Comparison of ENCODE assay signal across 15 mouse cellular contexts in the genomic region with DNA sequence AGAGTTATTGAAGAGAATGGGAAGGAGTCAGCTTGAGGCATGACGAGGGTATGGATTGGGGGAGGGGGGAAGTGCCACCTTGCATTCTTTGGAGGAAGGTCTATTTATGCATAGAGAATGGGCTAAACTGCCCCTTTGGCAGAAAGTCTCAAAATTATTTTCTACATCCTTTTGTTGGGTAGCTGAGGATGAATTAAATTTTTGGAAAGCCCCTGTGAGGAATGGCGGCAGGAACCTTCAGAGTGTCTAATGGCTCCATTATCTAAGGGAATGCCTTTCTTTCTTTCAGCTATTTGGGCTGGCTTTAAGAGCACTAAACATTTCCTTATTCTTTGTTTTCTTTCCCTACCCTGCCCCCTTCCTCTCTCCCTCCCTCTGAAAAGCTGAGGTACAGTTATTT. TPM values are rescaled to one million over a fixed set of nuclear protein-coding genes. Genes with fewer than 3 reads are reported as not detected.
DNase-seq lines count a peak whose midpoint lies in the region; ATAC-seq and TF ChIP-seq lines count a peak whose summit lies in the region.
"Had no signal": no experiment of that assay in that cellular context is flagged by ENCODE, and none has a peak within 500 bp of the region (broad histone marks: within the 10 kb centered on the region; RNA-seq: fewer than 3 reads in every experiment).

No protein-coding gene starts in this region.

- H3K27ac ChIP-seq in embryonic facial prominence, embryonic 11.5 days (replicated peaks; ENCODE audit: low read depth, low read length) = no peak overlapping the region
- H3K27ac ChIP-seq in hindbrain, embryonic 14.5 days = peak overlapping the region; percentile 81
- H3K27ac ChIP-seq in midbrain, embryonic 16.5 days (ENCODE audit: low read length) = peak overlapping the region; percentile 64; the same call in 1 of the 2 replicates
- H3K27ac ChIP-seq in lung, postnatal 0 days (ENCODE audit: low read length) = no peak overlapping the region
- H3K27ac ChIP-seq: liver, embryonic 15.5 days had no signal

- H3K9ac ChIP-seq in embryonic facial prominence, embryonic 11.5 days (replicated peaks; ENCODE audit: low read length) = peak overlapping the region; percentile 18; the same call in 1 of the 2 replicates
- peak overlapping the region; percentile 85 for H3K9ac ChIP-seq in hindbrain, embryonic 14.5 days
- peak overlapping the region; percentile 42; the same call in 1 of the 2 replicates for H3K9ac ChIP-seq in midbrain, embryonic 16.5 days (ENCODE audit: low read depth, low read length)
- no peak overlapping the region for H3K9ac ChIP-seq in lung, postnatal 0 days (replicated peaks; ENCODE audit: low read depth)
- H3K9ac ChIP-seq: liver, embryonic 15.5 days had no signal

- TF ChIP-seq CTCF in brain, embryonic 14.5 days (IDR thresholded peaks at IDR 0.05; ENCODE audit: borderline replicate concordance, extremely low read depth, insufficient read depth, insufficient read length) = no peak
- TF ChIP-seq CTCF in lung, postnatal 0 days (IDR thresholded peaks at IDR 0.05) = no peak

- H3K9me3 ChIP-seq in embryonic facial prominence, embryonic 11.5 days (replicated peaks; ENCODE audit: control insufficient read depth, low read length) = no peaks in the 10 kb centered on the region
- H3K9me3 ChIP-seq in hindbrain, embryonic 14.5 days (ENCODE audit: control insufficient read depth, low read length) = no peaks in the 10 kb centered on the region
- no peaks in the 10 kb centered on the region for H3K9me3 ChIP-seq in midbrain, embryonic 16.5 days (replicated peaks; ENCODE audit: control insufficient read depth, low read length, poor library complexity, severe bottlenecking)
- H3K9me3 ChIP-seq in lung, postnatal 0 days (ENCODE audit: low read length) = no peaks in the 10 kb centered on the region
- H3K9me3 ChIP-seq: liver, embryonic 15.5 days had no signal

- H3K36me3 ChIP-seq in embryonic facial prominence, embryonic 11.5 days (replicated peaks; ENCODE audit: control insufficient read depth, insufficient read depth, low read depth, low read length) = no peaks in the 10 kb centered on the region
- H3K36me3 ChIP-seq in hindbrain, embryonic 14.5 days (replicated peaks; ENCODE audit: control insufficient read depth, insufficient read depth) = no peaks in the 10 kb centered on the region; the same call in 1 of the 2 replicates
- no peaks in the 10 kb centered on the region for H3K36me3 ChIP-seq in midbrain, embryonic 16.5 days (ENCODE audit: control insufficient read depth, insufficient read depth, low read length)
- no peaks in the 10 kb centered on the region for H3K36me3 ChIP-seq in lung, postnatal 0 days (ENCODE audit: insufficient read depth, low read length)
- H3K36me3 ChIP-seq: liver, embryonic 15.5 days had no signal

- H3K4me1 ChIP-seq in embryonic facial prominence, embryonic 11.5 days (ENCODE audit: control insufficient read depth, insufficient read depth, low read length) = peaks cover 5% of the 10 kb centered on the region
- peaks cover 9% of the 10 kb centered on the region; the same call in 1 of the 2 replicates for H3K4me1 ChIP-seq in hindbrain, embryonic 14.5 days (replicated peaks; ENCODE audit: control insufficient read depth, insufficient read depth, low read length)
- peaks cover 3% of the 10 kb centered on the region; the same call in 1 of the 2 replicates for H3K4me1 ChIP-seq in midbrain, embryonic 16.5 days (ENCODE audit: control insufficient read depth, insufficient read depth, low read length)
- peaks cover 6% of the 10 kb centered on the region for H3K4me1 ChIP-seq in lung, postnatal 0 days (ENCODE audit: insufficient read depth, low read depth, low read length)

- H3K4me3 ChIP-seq in embryonic facial prominence, embryonic 11.5 days (ENCODE audit: low read depth, low read length) = no peak overlapping the region
- H3K4me3 ChIP-seq in hindbrain, embryonic 14.5 days (replicated peaks; ENCODE audit: low read length) = peak overlapping the region; percentile 51
- H3K4me3 ChIP-seq in midbrain, embryonic 16.5 days (ENCODE audit: low read depth, low read length) = peak overlapping the region; percentile 25
- no peak overlapping the region for H3K4me3 ChIP-seq in lung, postnatal 0 days (ENCODE audit: low read depth, low read length)
- H3K4me3 ChIP-seq: liver, embryonic 15.5 days; myocyte had no signal

- H3K27me3 ChIP-seq in embryonic facial prominence, embryonic 11.5 days (ENCODE audit: control insufficient read depth, insufficient read depth, low read length) = peaks cover 65% of the 10 kb centered on the region
- H3K27me3 ChIP-seq in hindbrain, embryonic 14.5 days (ENCODE audit: control insufficient read depth, insufficient read depth, low read length) = peaks cover 66% of the 10 kb centered on the region
- H3K27me3 ChIP-seq in midbrain, embryonic 16.5 days (ENCODE audit: control insufficient read depth, insufficient read depth, low read depth, low read length) = peaks cover 37% of the 10 kb centered on the region
- H3K27me3 ChIP-seq in lung, postnatal 0 days (replicated peaks; ENCODE audit: insufficient read depth, low read length) = peaks cover 82% of the 10 kb centered on the region

- no peak for ATAC-seq in embryonic facial prominence, embryonic 11.5 days (replicated peaks; ENCODE audit: insufficient number of reproducible peaks, low FRiP score, low TSS enrichment, low read depth)
- no peak for ATAC-seq in hindbrain, embryonic 14.5 days (ENCODE audit: low FRiP score)
- ATAC-seq in midbrain, embryonic 16.5 days = no peak
- ATAC-seq in lung, postnatal 0 days = no peak

- 4% methylated on average over 2 of the region's 2 CpGs for WGBS in embryonic facial prominence, embryonic 11.5 days
- WGBS in hindbrain, embryonic 14.5 days = 10% methylated on average over 2 of the region's 2 CpGs
- 16% methylated on average over 2 of the region's 2 CpGs for whole genome bisulfite sequencing in midbrain, embryonic 16.5 days
- 9% methylated on average over 2 of the region's 2 CpGs for WGBS in lung, postnatal 0 days

- no peak for TF ChIP-seq EP300 in lung, postnatal 0 days (IDR thresholded peaks at IDR 0.05)

- TF ChIP-seq POLR2A in brain, embryonic 14.5 days (IDR thresholded peaks at IDR 0.05; ENCODE audit: borderline replicate concordance, extremely low read depth, insufficient read depth, insufficient read length, poor library complexity, severe bottlenecking) = no peak

- peak overlapping the region; percentile 10; the same call in 1 of the 2 replicates for H3K4me2 ChIP-seq in embryonic facial prominence, embryonic 11.5 days (ENCODE audit: low read depth, low read length)
- H3K4me2 ChIP-seq in hindbrain, embryonic 14.5 days (replicated peaks) = peak overlapping the region; percentile 55
- peak overlapping the region; percentile 56 for H3K4me2 ChIP-seq in midbrain, embryonic 16.5 days (ENCODE audit: low read length)
- no peak overlapping the region for H3K4me2 ChIP-seq in lung, postnatal 0 days (replicated peaks; ENCODE audit: low read depth, low read length)
- H3K4me2 ChIP-seq: liver, embryonic 15.5 days had no signal

- peak; percentile 82 for DNase-seq in brain, embryonic 14.5 days (ENCODE audit: low read depth)
- peak; percentile 49 for DNase-seq in embryonic facial prominence, embryonic 11.5 days (ENCODE audit: low spot score)
- DNase-seq in hindbrain, embryonic 14.5 days (ENCODE audit: low spot score) = peak; percentile 34
- DNase-seq in B cell, adult 2 months = no peak
- no peak for DNase-seq in lung, postnatal 0 days (ENCODE audit: low spot score)
- DNase-seq in yolk sac, embryonic 10.5 days (ENCODE audit: low spot score) = no peak
- DNase-seq in layer of hippocampus, postnatal 36 days = no peak
- DNase-seq: gastrocnemius, postnatal 14 days; kidney, postnatal 4 days had no signal

RNA-seq across cellular contexts. Expression of a gene that starts 5.1 kb away (rescaled TPM):
- polyA plus RNA-seq in brain, embryonic 14.5 days (2012; rRNA removed) = 51.8 and 66.8 TPM in 2 replicates
- polyA plus RNA-seq in embryonic facial prominence, embryonic 11.5 days (2014; fragmentation: Nextera tagmentation; extraction: Ambion mirVana) = 2.1 and 2.3 TPM in 2 replicates
- 10.6 and 11.4 TPM in 2 replicates for polyA plus RNA-seq in hindbrain, embryonic 14.5 days (2014; fragmentation: Nextera tagmentation; extraction: Ambion mirVana)
- polyA plus RNA-seq in midbrain, embryonic 16.5 days (2015; fragmentation: Nextera tagmentation; extraction: Ambion mirVana) = 6.3 and 15.2 TPM in 2 replicates
- 0.05 TPM in 1 of 2 replicates, not detected in the other for polyA plus RNA-seq in lung, postnatal 0 days (2015; fragmentation: Nextera tagmentation; extraction: Ambion mirVana)
- total RNA-seq in layer of hippocampus, postnatal 36 days (2021) = 10 to 100 TPM; 17.3 to 19.5 TPM
- total RNA-seq: common myeloid progenitor, adult 5-6 weeks; gastrocnemius, postnatal 14 days; hematopoietic stem cell, adult 5-6 weeks had no signal
- polyA plus RNA-seq: liver, embryonic 15.5 days had no signal

RNA-seq across cellular contexts. Expression of a gene that starts 10.0 kb away (rescaled TPM):
- polyA plus RNA-seq in brain, embryonic 14.5 days (2012; rRNA removed) = 0.16 and 0.25 TPM in 2 replicates
- polyA plus RNA-seq in embryonic facial prominence, embryonic 11.5 days (2014; fragmentation: Nextera tagmentation; extraction: Ambion mirVana) = not detected in 2 replicates
- 0.31 and 0.95 TPM in 2 replicates for polyA plus RNA-seq in hindbrain, embryonic 14.5 days (2014; fragmentation: Nextera tagmentation; extraction: Ambion mirVana)
- 0.19 and 0.93 TPM in 2 replicates for polyA plus RNA-seq in midbrain, embryonic 16.5 days (2015; fragmentation: Nextera tagmentation; extraction: Ambion mirVana)
- polyA plus RNA-seq in lung, postnatal 0 days (2015; fragmentation: Nextera tagmentation; extraction: Ambion mirVana) = not detected in 2 replicates
- total RNA-seq in layer of hippocampus, postnatal 36 days (2021) = not detected
- total RNA-seq: common myeloid progenitor, adult 5-6 weeks; gastrocnemius, postnatal 14 days; hematopoietic stem cell, adult 5-6 weeks had no signal
- polyA plus RNA-seq: liver, embryonic 15.5 days; myocyte; urinary bladder, adult 2 months had no signal

RNA-seq across cellular contexts. Expression of a gene that starts 14.9 kb away (rescaled TPM):
- 10.4 and 18.6 TPM in 2 replicates for polyA plus RNA-seq in brain, embryonic 14.5 days (2012; rRNA removed)
- polyA plus RNA-seq in embryonic facial prominence, embryonic 11.5 days (2014; fragmentation: Nextera tagmentation; extraction: Ambion mirVana) = 4.1 and 5.0 TPM in 2 replicates
- 11.6 and 14.0 TPM in 2 replicates for polyA plus RNA-seq in hindbrain, embryonic 14.5 days (2014; fragmentation: Nextera tagmentation; extraction: Ambion mirVana)
- 9.5 and 29.0 TPM in 2 replicates for polyA plus RNA-seq in midbrain, embryonic 16.5 days (2015; fragmentation: Nextera tagmentation; extraction: Ambion mirVana)
- not detected in 2 replicates for polyA plus RNA-seq in lung, postnatal 0 days (2015; fragmentation: Nextera tagmentation; extraction: Ambion mirVana)
- total RNA-seq in layer of hippocampus, postnatal 36 days (2021) = 1 to 10 TPM; 2.3 to 4.6 TPM
- total RNA-seq: common myeloid progenitor, adult 5-6 weeks; gastrocnemius, postnatal 14 days; hematopoietic stem cell, adult 5-6 weeks had no signal
- polyA plus RNA-seq: liver, embryonic 15.5 days; urinary bladder, adult 2 months had no signal

RNA-seq across cellular contexts. Expression of a gene that starts 29.4 kb away (rescaled TPM):
- polyA plus RNA-seq in brain, embryonic 14.5 days (2012; rRNA removed) = 0.16 and 0.52 TPM in 2 replicates
- polyA plus RNA-seq in embryonic facial prominence, embryonic 11.5 days (2014; fragmentation: Nextera tagmentation; extraction: Ambion mirVana) = not detected in 2 replicates
- polyA plus RNA-seq in hindbrain, embryonic 14.5 days (2014; fragmentation: Nextera tagmentation; extraction: Ambion mirVana) = 0.50 and 1.2 TPM in 2 replicates
- polyA plus RNA-seq in midbrain, embryonic 16.5 days (2015; fragmentation: Nextera tagmentation; extraction: Ambion mirVana) = 0.82 and 1.4 TPM in 2 replicates
- polyA plus RNA-seq in lung, postnatal 0 days (2015; fragmentation: Nextera tagmentation; extraction: Ambion mirVana) = not detected in 2 replicates
- under 1 TPM; 0.27 to 0.68 TPM for total RNA-seq in layer of hippocampus, postnatal 36 days (2021)
- total RNA-seq: common myeloid progenitor, adult 5-6 weeks; gastrocnemius, postnatal 14 days; hematopoietic stem cell, adult 5-6 weeks had no signal
- polyA plus RNA-seq: liver, embryonic 15.5 days; myocyte; urinary bladder, adult 2 months had no signal

RNA-seq across cellular contexts. Expression of a gene that starts 53.8 kb away (rescaled TPM):
- 22.4 and 22.7 TPM in 2 replicates for polyA plus RNA-seq in brain, embryonic 14.5 days (2012; rRNA removed)
- polyA plus RNA-seq in embryonic facial prominence, embryonic 11.5 days (2014; fragmentation: Nextera tagmentation; extraction: Ambion mirVana) = 35.3 and 37.4 TPM in 2 replicates
- 27.2 and 34.6 TPM in 2 replicates for polyA plus RNA-seq in hindbrain, embryonic 14.5 days (2014; fragmentation: Nextera tagmentation; extraction: Ambion mirVana)
- polyA plus RNA-seq in midbrain, embryonic 16.5 days (2015; fragmentation: Nextera tagmentation; extraction: Ambion mirVana) = 25.9 and 38.5 TPM in 2 replicates
- 10.4 and 16.2 TPM in 2 replicates for polyA plus RNA-seq in lung, postnatal 0 days (2015; fragmentation: Nextera tagmentation; extraction: Ambion mirVana)
- total RNA-seq in layer of hippocampus, postnatal 36 days (2021) = 10 to 100 TPM; 36.1 to 52.2 TPM

Comparison
In these comparisons a context has a peak if more than half of its experiments do, and no peak if none do; other contexts are left out.
1. DNase-seq: peak in brain, embryonic 14.5 days (single experiment), embryonic facial prominence, embryonic 11.5 days (single experiment) and hindbrain, embryonic 14.5 days (single experiment); none in B cell, adult 2 months (0 of 2), lung, postnatal 0 days (single experiment), yolk sac, embryonic 10.5 days (single experiment) and layer of hippocampus, postnatal 36 days (0 of 2).
2. H3K27ac ChIP-seq: peak in hindbrain, embryonic 14.5 days (single experiment) and midbrain, embryonic 16.5 days (single experiment); none in embryonic facial prominence, embryonic 11.5 days (single experiment) and lung, postnatal 0 days (single experiment).
3. H3K4me3 ChIP-seq: peak in hindbrain, embryonic 14.5 days (single experiment) and midbrain, embryonic 16.5 days (single experiment); none in embryonic facial prominence, embryonic 11.5 days (single experiment) and lung, postnatal 0 days (single experiment).